Mouse (Mus musculus): ENCODE measurements around the gene Cxcl14.

The Cxcl14 gene

GRCm38 (mm10) chr13:56258196-56259020, 37.9 kb downstream of the Cxcl14 start:
- in situ Hi-C loops (cut with MboI; ENCODE audit: low pct_unique_long_range_greater_than_20kb in 1 of 2, low sequenced_read_pairs in 2 of 2, unreplicated experiment in 1 of 2), result no loop called here

- in situ Hi-C loops (cut with MboI; ENCODE audit: low pct_unique_long_range_greater_than_20kb in 1 of 2, low sequenced_read_pairs in 2 of 2, unreplicated experiment in 1 of 2), result no loop called here
Observed at GRCm38 (mm10) chr13:56257469-56258153, 38.7 kb downstream of the Cxcl14 start.

DNA sequence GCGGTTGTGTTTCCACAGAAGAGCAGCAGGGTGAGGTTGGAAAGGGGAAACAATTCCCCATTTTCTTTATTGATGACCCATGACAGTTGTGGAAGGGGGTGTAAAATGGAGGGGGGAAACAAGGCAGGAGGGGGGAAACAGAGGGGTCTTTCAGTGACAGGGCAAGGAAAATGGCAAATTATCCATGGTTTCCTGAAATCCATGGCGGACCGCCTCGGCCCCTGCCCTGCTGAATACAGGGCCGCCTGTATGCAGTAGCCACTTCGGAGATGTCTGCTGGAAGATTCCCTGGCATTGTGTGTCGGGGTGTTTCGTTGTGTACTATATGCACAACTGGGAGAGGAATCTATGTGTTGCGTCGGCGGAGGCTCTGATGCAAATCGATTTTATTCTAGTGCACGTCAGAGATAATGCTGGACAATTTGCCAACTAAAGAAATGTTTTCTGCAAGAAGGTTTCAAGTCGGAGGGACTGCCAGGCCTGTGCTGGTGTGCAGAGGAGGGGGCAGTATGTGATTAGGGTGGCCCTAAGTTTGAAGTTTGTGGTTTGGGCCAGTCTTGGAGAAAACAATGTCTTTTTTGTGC, 39.5 kb downstream of the Cxcl14 start:
- in situ Hi-C loops (cut with MboI; ENCODE audit: low pct_unique_long_range_greater_than_20kb in 1 of 2, low sequenced_read_pairs in 2 of 2, unreplicated experiment in 1 of 2), result no loop called here

DNA sequence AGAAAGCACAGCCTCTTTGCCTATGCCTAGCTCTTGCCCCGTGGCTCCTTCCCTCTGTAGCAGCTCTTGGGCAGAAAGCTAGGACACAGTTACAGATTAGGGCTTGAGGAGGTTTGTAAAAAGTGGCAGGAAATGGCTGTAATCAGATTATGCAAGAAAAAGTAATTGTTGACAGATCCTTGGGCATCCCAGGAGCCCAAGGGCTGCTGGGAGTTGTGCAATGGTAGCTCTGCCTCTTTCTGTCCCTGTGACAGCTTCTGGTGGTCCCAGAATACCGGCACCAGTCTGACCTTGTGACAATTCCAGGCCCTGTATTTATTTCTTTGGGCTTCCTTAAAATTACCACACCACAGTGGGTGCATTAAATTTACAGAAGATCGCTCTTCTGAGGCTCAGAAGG, 43.0 kb downstream of the Cxcl14 start:
- in situ Hi-C loops (cut with MboI; ENCODE audit: low pct_unique_long_range_greater_than_20kb in 1 of 2, low sequenced_read_pairs in 2 of 2, unreplicated experiment in 1 of 2), result loop anchor here in 1 of 2 experiments (5.0 kb wide), 1 partner anchor 421 kb away; no protein-coding TSS in a partner anchor

DNA sequence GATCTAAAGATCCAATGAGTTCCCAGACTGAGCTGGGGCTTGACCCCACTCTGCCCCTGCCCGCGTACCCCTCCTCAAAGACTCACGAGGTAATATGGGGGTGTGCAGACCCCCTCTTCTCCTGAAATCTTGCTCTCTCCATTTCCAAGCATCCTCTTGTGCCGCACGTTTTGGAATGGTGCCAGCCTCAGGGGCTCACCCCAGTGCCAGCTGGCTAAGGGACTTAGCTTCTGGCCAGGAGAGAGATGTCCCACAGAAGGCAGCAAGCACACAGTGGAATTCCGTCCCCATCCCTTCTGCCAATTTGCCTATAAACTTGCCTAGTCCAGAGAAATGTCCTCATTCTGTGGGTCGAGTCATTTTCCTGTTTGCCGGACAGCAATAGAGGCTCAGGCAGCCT, 43.6 kb downstream of the Cxcl14 start:
- in situ Hi-C loops (cut with MboI; ENCODE audit: low pct_unique_long_range_greater_than_20kb in 1 of 2, low sequenced_read_pairs in 2 of 2, unreplicated experiment in 1 of 2), result loop anchor here in 1 of 2 experiments (5.0 kb wide), 1 partner anchor 420 kb away; no protein-coding TSS in a partner anchor

DNA sequence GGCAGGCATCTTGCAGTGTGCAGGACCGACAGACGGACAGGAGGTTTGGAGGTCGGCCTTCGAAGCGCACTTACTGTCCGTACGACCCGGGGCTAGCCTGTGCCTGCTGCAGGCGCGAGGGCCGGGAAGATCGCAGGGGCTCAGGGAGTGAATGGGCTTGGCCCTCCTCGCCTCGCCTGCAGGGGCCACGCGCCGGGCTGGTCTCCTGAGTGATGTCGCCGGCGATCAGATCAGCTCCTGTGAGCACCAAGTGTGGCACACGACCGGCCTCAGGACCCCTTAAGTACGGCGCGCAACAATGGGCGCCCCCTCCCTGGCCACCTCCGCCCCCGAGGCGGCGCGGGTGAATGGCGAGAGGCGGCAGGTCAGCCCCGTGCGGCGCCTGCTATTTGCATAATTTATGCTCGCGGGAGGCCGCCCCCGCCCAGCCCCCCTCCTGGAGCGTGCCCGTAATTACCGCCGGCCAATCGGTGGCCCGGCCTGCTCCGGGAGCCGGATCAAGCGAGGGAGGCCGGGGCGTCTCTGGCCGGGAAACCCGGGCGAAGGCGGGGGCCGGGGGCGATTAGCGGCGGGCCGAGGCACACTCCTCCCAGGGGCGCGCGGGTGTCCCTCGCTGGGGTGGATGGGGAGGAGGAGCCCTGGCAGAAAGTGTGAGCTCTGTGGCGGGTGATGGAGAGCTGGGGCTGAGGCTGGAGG, 44.3 kb downstream of the Cxcl14 start, which contains the start of gene Neurog1:
TSS of gene Neurog1 (minus strand) at position 240 of the 696 bp plus-strand sequence.
- in situ Hi-C loops (cut with MboI; ENCODE audit: low pct_unique_long_range_greater_than_20kb in 1 of 2, low sequenced_read_pairs in 2 of 2, unreplicated experiment in 1 of 2), result loop anchor here in 1 of 2 experiments (5.0 kb wide), 1 partner anchor 420 kb away; no protein-coding TSS in a partner anchor

DNA sequence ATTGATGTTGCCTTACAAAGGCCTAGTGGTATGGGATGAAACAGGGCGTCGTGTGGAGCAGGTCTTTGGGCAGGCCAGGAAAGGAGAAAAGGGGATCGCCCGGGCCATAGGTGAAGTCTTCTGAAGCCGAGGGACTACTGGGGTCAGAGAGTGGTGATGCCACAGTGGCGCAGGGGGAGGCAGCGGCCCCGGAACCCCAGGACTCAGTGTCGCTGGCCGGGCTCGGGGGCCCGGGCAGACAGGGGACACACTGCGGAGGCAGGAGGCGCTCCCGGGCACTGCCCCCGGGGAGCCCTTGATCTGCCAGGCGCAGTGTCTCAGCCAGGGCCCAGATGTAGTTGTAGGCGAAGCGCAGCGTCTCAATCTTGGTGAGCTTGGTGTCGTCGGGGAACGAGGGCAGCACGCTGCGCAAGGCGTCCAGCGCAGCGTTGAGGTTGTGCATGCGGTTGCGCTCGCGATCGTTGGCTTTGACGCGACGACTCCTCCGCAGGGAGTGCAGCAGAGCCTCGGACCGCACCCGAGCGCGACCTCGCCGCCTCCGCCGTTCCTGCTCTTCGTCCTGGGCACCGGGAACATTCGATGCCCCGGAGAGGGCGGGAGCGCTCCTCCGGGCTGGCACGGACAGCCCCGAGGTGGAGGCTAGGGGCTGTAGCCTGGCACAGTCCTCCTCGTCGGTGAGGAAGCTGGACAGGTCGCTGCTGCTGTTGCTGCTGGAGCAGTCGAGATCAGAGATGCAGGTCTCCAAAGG, 45.0 kb downstream of the Cxcl14 start:
- in situ Hi-C loops (cut with MboI; ENCODE audit: low pct_unique_long_range_greater_than_20kb in 1 of 2, low sequenced_read_pairs in 2 of 2, unreplicated experiment in 1 of 2), result loop anchor here in 1 of 2 experiments (5.0 kb wide), 1 partner anchor 419 kb away; no protein-coding TSS in a partner anchor

GRCm38 (mm10) chr13:56250551-56251161, 45.7 kb downstream of the Cxcl14 start:
- in situ Hi-C loops (cut with MboI; ENCODE audit: low pct_unique_long_range_greater_than_20kb in 1 of 2, low sequenced_read_pairs in 2 of 2, unreplicated experiment in 1 of 2), result loop anchor here in 1 of 2 experiments (5.0 kb wide), 1 partner anchor 418 kb away; no protein-coding TSS in a partner anchor

DNA sequence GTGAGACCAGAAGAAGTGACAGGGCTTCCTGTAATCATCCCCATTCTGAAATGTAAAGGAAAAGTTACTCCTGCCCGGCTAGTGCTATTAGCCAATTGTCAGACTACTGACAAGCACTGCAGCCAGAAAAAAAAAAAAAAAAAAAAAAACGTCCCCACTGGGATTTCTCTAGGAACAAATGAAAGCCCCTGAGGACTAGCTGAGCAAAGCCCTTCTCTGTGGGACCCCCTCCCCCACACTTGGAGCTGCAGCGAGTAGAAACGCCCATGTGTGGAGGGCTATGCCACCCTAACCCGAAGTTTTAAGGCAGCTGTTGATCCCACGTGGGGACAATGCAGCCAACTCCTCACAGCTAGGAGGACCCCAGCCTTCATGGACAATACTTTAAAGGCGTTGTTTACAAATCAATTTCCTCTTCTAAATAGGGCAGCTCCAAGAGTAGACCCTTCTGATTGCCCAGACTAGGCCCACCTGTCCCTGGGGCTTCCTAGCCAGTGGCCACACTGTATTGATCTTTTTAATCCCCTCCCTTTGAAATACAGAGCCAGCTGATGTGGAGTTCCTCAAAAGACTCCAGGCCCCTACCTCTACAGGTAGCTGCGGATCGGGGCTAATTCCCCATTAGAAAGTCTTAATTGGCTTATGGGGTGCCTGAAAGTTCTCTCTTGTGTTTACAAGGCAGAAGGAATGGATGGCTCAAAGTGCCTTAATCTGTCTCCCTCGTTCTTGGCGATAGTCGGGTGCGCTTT, 46.6 kb downstream of the Cxcl14 start:
- in situ Hi-C loops (cut with MboI; ENCODE audit: low pct_unique_long_range_greater_than_20kb in 1 of 2, low sequenced_read_pairs in 2 of 2, unreplicated experiment in 1 of 2), result loop anchor here (5.0 kb wide), 2 partner anchors 47 to 417 kb away; no protein-coding TSS in a partner anchor

DNA sequence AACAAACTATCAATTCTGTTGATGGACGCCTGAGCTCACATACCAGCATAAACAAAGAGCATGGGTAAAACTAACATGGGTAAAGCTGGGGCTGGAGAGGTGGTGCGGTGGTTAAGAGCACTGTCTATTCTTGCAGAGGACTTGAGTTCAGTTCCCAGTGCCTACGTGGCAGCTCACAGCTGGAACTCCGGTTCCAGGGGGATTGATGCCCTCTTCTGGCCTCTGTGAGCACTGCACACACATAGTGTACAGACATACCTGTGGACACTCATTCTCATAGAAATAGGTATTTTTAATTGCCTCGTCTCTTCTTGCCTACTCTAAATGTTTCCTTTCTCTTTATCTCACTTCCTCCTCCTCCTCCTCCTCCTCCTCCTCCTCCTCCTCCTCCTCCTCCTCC, 53.2 kb downstream of the Cxcl14 start:
- in situ Hi-C loops (cut with MboI; ENCODE audit: low pct_unique_long_range_greater_than_20kb in 1 of 2, low sequenced_read_pairs in 2 of 2, unreplicated experiment in 1 of 2), result no loop called here

DNA sequence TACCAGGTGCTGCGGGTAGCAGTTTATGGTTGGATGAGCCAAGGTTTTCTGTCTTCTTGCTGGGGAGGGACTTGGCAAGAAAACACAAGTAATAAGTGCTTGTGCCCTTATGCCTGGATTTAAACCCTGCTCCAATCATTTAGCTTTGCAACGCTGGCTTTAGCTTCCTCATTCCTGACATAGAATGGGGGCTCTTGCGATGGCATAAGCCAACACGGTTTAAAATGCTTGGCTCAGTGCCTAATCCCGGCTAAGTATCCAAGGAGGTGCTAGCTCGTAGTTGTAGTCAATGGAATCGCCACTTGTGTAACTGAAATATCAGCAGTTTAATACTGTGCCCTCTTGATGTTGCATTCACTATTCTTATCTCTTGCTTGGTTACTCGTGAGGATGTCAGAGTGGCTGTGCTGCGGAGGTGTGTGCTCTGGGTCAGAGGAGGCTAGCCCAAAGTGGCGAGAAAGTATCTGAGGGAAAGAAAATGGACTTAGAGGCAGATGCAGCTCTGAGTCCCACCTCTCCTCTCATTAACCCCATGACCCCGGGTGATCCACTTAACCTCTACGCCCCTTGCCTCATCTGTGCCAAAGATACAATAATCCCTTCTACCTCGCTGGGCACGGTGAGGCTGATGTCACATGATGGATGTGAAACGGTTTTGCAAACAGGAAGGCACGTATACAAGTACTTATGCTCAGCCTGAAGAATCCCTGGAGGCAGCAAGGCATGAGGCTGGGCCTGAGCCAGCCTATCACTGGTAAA, 56.2 kb downstream of the Cxcl14 start:
- in situ Hi-C loops (cut with MboI; ENCODE audit: low pct_unique_long_range_greater_than_20kb in 1 of 2, low sequenced_read_pairs in 2 of 2, unreplicated experiment in 1 of 2), result no loop called here

Data from mouse embryonic stem cell (cell line).